Mouse (Mus musculus) left cerebral cortex, postnatal 4 days (tissue): ENCODE measurements around the gene Ogfod1. TPM values are rescaled to one million over a fixed set of nuclear protein-coding genes. Genes with fewer than 3 reads are reported as not detected.

Source experiments
- DNase-seq: peaks from one replicate; pipeline ENCODE4 v3.0.0-alpha.2; 2022
- intact Hi-C: fragments of 180-260 bp; cut with DNase I; formaldehyde crosslinking; loops from one replicate; pipeline ENCODE4 v1.15.1; 2025
- total RNA-seq, 2 experiments: library from RNA; stranded (reverse); gene quantifications; 2 replicates each; pipeline ENCODE4 v1.2.3; 2021

Ogfod1 gene
- total RNA-seq, 2 experiments from 2014 or later = 23.6 to 25.8 TPM

- DNase-seq = no peak
- intact Hi-C loops = no loop called here
Measured at GRCm38 (mm10) chr8:94066121-94066863, 29.3 kb downstream of the Ogfod1 start.

DNA sequence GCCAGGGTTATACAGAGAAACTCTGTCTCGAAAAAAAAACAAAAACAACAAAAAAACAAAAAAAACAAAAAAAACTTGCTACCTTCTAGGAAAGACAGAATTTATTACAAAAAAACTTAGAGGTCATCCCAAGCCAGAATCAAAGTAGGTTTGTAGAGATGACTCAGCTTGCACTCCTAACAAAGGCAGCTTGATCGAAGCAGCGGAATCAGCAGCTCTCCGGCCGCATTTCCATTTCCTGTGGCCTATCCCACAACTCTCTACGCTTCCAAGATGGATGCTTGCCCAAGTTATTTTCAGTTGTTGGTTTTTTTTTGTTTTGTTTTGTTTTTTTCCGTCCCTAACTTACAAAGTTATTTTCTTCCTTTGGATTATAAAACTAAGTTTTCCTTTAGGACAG, 31.8 kb downstream of the Ogfod1 start:
- intact Hi-C loops = no loop called here
- DNase-seq = no peak

DNA sequence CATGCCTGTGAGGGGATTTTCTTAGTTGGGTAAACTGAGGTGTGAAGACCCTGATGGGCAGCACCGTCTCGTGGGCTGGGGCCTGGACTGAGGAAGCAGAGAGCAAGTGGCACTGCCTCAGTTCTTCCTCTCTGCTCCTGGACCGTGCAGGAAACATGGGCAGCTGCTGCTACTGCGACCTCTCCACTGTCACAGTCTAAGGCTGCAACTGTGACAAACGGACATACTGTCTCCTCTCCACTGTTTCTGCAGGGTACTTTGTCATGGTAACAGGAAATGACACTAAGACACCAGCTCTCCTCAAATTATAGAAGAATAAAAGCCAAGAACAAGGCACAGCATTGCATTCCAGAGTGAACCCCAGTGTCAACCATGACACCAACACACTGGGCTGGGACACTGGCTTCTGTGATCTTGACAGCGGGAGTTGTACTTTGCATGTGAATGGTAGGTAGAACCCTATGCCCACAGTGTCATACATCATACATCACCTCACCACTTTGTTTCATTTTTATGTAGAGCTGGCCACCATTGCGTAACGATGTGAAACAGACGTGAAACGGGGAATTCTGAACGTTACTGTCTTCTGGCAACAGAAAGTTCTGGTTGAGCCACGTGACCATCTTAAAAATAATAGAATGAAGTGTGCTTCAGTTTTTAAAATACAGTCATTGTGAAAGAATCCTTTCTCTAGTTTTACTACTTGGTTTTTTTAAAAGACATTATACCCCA, 39.6 kb downstream of the Ogfod1 start:
- DNase-seq = no peak
- intact Hi-C loops = no loop called here

DNA sequence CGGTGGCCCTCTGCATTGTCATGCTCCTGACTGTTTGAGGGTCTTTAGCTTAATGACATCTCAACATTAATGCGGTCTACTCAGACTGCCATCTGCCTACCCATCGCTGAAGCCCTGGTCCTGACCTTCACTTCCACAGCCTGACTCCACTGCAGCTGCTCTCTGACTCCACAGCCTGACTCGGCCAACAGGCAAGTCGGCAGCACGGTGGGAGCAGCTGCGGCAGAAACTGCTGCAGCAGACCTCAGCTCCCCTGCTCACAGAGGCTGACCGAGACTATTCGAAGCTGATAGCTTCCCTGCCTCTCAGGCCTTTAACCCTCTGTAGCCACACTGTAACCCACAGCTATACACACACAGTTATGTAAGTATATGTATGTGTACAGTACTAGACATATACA, 51.0 kb downstream of the Ogfod1 start:
- DNase-seq = no peak
- intact Hi-C loops = no loop called here

- DNase-seq = no peak
- intact Hi-C loops = no loop called here
Measured at GRCm38 (mm10) chr8:94089715-94090114, 52.7 kb downstream of the Ogfod1 start.

GRCm38 (mm10) chr8:94092848-94093247, 55.9 kb downstream of the Ogfod1 start:
- DNase-seq = no peak
- intact Hi-C loops = no loop called here

GRCm38 (mm10) chr8:94094281-94094680, 57.3 kb downstream of the Ogfod1 start:
- DNase-seq = no peak
- intact Hi-C loops = no loop called here

DNA sequence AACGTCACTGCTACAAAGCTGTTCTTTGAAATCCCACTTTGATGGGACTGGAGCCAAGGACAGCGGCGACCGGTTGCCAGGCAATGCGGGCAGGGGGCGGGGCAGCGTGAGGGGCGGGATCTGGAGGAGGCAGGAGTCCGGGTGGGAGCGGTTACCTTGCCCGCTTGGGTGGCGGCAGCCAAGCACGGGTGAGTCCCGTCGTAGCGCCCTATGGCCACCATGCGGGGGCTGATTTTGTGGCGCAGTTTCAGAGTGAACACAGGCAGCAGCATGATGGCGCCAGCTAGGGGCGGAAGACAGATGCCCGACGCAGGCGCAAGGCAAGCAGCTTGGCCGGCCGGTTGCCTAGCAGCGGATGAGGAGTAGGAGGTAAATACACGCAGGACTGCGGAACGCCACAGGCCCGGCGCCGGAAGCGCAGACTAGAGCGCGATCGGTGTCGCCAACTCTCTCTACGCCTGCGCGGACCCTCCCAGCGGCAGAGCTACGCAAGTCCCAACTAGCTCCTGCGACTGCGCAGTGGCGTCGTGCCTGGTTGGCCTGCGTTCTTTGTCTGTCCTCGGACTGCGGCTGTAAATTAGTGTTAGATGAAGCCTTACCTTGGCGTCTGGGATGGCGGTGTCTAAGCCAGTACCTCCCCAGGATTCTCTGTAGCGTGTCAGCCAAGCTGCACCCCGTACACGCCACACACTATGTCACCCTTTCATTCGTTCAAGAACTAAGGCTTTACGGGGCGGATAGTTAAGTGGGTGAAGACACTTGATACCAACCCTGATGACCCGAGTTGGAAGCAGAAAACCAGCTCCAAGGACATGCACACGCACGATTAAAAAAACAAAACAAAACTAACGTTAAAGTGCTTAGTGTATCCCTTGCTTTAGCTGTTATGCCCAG, 61.3 kb downstream of the Ogfod1 start, which contains the start of gene Bbs2:
Gene Bbs2, minus strand, starts transcription at position 848 of the 894 bp plus-strand sequence.
- peak; percentile 100 for DNase-seq
- intact Hi-C loops = no loop called here

GRCm38 (mm10) chr8:94098996-94099395, 62.0 kb downstream of the Ogfod1 start:
- intact Hi-C loops = no loop called here
- DNase-seq = no peak

DNA sequence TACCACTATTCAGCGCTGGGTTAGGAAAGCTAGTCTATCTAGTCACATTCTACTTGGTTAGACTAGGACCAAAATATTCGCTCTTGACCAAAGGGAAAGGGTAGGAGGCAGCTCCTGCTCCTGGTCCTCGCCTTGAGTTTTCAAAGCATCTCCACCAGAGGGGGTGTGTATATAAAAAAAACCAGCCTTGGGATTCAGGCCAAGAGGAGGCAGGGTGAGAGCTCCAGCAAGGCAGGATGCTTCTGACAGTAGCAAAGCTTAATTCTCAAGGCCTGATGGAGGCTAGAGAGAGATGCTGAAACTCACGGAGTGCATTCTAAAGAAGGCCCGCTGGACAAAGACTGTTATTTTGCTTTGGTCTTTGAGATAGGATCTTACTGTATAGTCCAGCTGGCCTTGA, 67.1 kb downstream of the Ogfod1 start:
- peak; percentile 33 for DNase-seq
- intact Hi-C loops = loop anchor here (1.0 kb wide), 1 partner anchor 46 kb away; no protein-coding TSS in a partner anchor

DNA sequence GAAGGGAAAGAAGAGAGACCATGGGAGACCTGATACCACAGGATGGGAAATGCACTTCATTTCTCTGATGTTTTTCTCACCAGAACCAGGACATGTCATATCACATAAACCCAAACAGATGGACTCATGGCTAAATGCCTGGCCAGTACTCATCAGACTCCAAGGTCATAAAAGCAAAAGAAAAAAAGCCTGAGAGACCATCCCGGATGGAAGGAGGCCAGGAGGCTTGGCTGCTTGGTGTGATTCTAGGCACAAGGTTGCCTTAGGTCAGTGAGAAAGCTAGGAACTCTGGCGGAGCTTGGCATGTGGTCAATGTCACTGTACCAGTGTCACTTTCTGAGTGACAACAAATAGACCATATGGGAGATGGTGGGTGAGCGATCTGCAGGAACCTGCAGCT, 70.9 kb downstream of the Ogfod1 start:
- DNase-seq = peak; percentile 40
- intact Hi-C loops = no loop called here

DNA sequence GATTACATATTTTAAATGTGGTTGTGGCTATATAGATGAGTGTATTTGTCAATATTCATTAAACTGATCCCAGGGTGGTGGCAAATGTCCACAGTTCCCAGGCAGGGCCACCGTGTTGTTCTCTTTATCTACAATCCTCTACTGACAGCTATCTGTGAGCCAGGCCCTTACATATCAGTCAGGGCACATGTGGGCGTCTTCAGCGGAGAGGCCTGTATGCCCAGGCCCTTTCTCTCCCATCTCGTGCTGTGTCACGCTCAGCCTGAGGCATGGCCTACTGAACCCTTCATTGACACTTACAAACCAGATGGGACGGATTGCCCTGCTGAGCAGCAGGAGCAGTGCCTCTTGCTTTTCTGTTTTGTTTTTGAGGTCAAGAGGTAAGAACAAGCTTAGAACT, 72.4 kb downstream of the Ogfod1 start:
- no peak for DNase-seq
- intact Hi-C loops = no loop called here

GRCm38 (mm10) chr8:94109835-94110234, 72.8 kb downstream of the Ogfod1 start:
- intact Hi-C loops = no loop called here
- DNase-seq = no peak

GRCm38 (mm10) chr8:94110526-94111177, 73.7 kb downstream of the Ogfod1 start:
- DNase-seq = no peak
- intact Hi-C loops = no loop called here

GRCm38 (mm10) chr8:94113435-94113834, 76.4 kb downstream of the Ogfod1 start:
- intact Hi-C loops = no loop called here
- DNase-seq = no peak

GRCm38 (mm10) chr8:94113972-94114371, 77.0 kb downstream of the Ogfod1 start:
- intact Hi-C loops = no loop called here
- no peak for DNase-seq

Other genes starting within 250 kb of the Ogfod1 start
- gene Gnao1, start 227.2 kb upstream of the Ogfod1 start, total RNA-seq = 1,000 to 10,000 TPM in 1 of 2 experiments, 100 to 1,000 TPM in 1; 949 to 1,024 TPM
- 100 to 1,000 TPM; 111 to 113 TPM for gene Amfr, start 24.4 kb upstream of the Ogfod1 start, total RNA-seq
- gene Nudt21, start 167 bp upstream of the Ogfod1 start, total RNA-seq = 10 to 100 TPM; 74.9 to 79.0 TPM
- gene Bbs2, start 61.7 kb downstream of the Ogfod1 start, total RNA-seq = 10 to 100 TPM; 15.8 to 16.1 TPM
- not detected for gene Mt4, start 100.0 kb downstream of the Ogfod1 start, total RNA-seq
- gene Mt3, start 115.4 kb downstream of the Ogfod1 start, total RNA-seq = 100 to 1,000 TPM; 204 to 210 TPM
- 10 to 100 TPM; 48.9 to 50.5 TPM for gene Mt2, start 135.5 kb downstream of the Ogfod1 start, total RNA-seq
- 10 to 100 TPM; 40.5 to 51.0 TPM for gene Mt1, start 141.9 kb downstream of the Ogfod1 start, total RNA-seq
- gene Nup93, start 177.4 kb downstream of the Ogfod1 start, total RNA-seq = 10 to 100 TPM; 51.0 to 52.1 TPM